Mouse (Mus musculus) gastrocnemius, postnatal 10 days (tissue): ENCODE results near the gene Vmn1r38. TPM values are rescaled to one million over a fixed set of nuclear protein-coding genes. Genes with fewer than 3 reads are reported as not detected.
"Not testable (repeated sequence)": the region's sequence is repeated elsewhere in the genome, so short reads cannot be mapped to it uniquely, and the experiment has no call there.

Source experiments
- DNase-seq: peaks from one replicate; pipeline ENCODE4 v3.0.0; 2021; ENCODE audit warnings: mixed read lengths
- long read RNA-seq, 2 experiments: library from polyadenylated mRNA; stranded (forward); transcript quantifications; one replicate each; pipeline ENCODE4 v2.0.0; 2021
- total RNA-seq, 2 experiments: library from RNA; stranded (reverse); gene quantifications; 2 replicates each; pipeline ENCODE4 v1.2.3; 2021

The Vmn1r38 gene
- not detected for total RNA-seq
- long read RNA-seq, experiment 1 = 0 reads
- long read RNA-seq, experiment 2 = 0 reads

GRCm38 (mm10) chr6:66782527-66782926 lies at the start of gene Vmn1r38:
TSS of gene Vmn1r38 (minus strand) at chr6:66782627.
- DNase-seq = not testable (repeated sequence)

GRCm38 (mm10) chr6:66810509-66810908 lies 28.1 kb upstream of the Vmn1r38 start, which contains the start of gene Vmn1r39:
TSS of gene Vmn1r39 (minus strand) at chr6:66810609.
- DNase-seq = no peak

GRCm38 (mm10) chr6:66806311-66806710 lies 23.9 kb upstream of the Vmn1r38 start:
- no peak for DNase-seq

GRCm38 (mm10) chr6:66805713-66806112 lies 23.3 kb upstream of the Vmn1r38 start:
- DNase-seq = no peak

GRCm38 (mm10) chr6:66729082-66729481 lies 53.3 kb downstream of the Vmn1r38 start, which contains the start of gene Vmn1r37:
TSS of gene Vmn1r37 (plus strand) at chr6:66729382.
- not testable (repeated sequence) for DNase-seq

Other genes with a start within 250 kb of the Vmn1r38 start
- 1 to 10 TPM; 9.2 to 9.8 TPM for gene Mad2l1, start 247.2 kb downstream of the Vmn1r38 start, total RNA-seq
- gene Vmn1r32, start 222.5 kb downstream of the Vmn1r38 start, total RNA-seq = not detected
- not detected for gene Vmn1r33, start 164.3 kb downstream of the Vmn1r38 start, total RNA-seq
- not detected for gene Vmn1r34, start 138.7 kb downstream of the Vmn1r38 start, total RNA-seq
- gene Vmn1r35, start 96.7 kb downstream of the Vmn1r38 start, total RNA-seq = not detected
- gene Vmn1r36, start 63.5 kb downstream of the Vmn1r38 start, total RNA-seq = not detected
- not detected for gene Vmn1r37, start 53.2 kb downstream of the Vmn1r38 start, total RNA-seq
- not detected for gene Vmn1r39, start 28.0 kb upstream of the Vmn1r38 start, total RNA-seq
- 10 to 100 TPM; 40.6 to 42.9 TPM for gene Gng12, start 113.8 kb upstream of the Vmn1r38 start, total RNA-seq